Mouse (Mus musculus) MEL (cell line): Measurements from ENCODE around the gene Camta2. TPM values are rescaled to one million over a fixed set of nuclear protein-coding genes. Genes with fewer than 3 reads are reported as not detected.
A peak's percentile ranks its signal among the peaks of the same experiment; 100 is the strongest.

ENCODE experiments used
- DNase-seq: peaks from one replicate; pipeline ENCODE4 v3.0.0; 2011; ENCODE audit warnings: low read depth, low spot score
- H3K27ac ChIP-seq: 2 replicates; pipeline ENCODE4 v1.5.1; 2012; ENCODE audit warnings: low read depth, mild to moderate bottlenecking, control low read depth, low read length, moderate library complexity; ENCODE audit not compliant: control insufficient read depth
- H3K27me3 ChIP-seq, 2 experiments: fragments of 150-350 bp in 1 of 2; sonication (generic) in 1 of 2; 2 replicates each; pipeline ENCODE4 v1.6.1; 2012; ENCODE audit warnings: low read length in 2 of 2, mild to moderate bottlenecking in 2 of 2, improper control_type of control experiment in 1 of 2, moderate library complexity in 1 of 2; ENCODE audit not compliant: insufficient read depth in 2 of 2, control insufficient read depth in 1 of 2
- H3K36me3 ChIP-seq, 2 experiments: 2 replicates each; pipeline ENCODE4 v1.6.1; 2012 to 2014; ENCODE audit warnings: low read length in 2 of 2, improper control_type of control experiment in 1 of 2, inconsistent platforms in 1 of 2, mild to moderate bottlenecking in 1 of 2; ENCODE audit not compliant: insufficient read depth in 2 of 2, control insufficient read depth in 1 of 2
- H3K4me1 ChIP-seq, 2 experiments: fragments of 150-350 bp in 1 of 2; sonication (generic) in 1 of 2; 2 replicates each; pipeline ENCODE4 v1.6.1; 2012; ENCODE audit warnings: low read length in 2 of 2, improper control_type of control experiment in 1 of 2, mild to moderate bottlenecking in 1 of 2; ENCODE audit not compliant: insufficient read depth in 2 of 2, control insufficient read depth in 1 of 2
- H3K4me3 ChIP-seq, 2 experiments: fragments of 150-350 bp in 1 of 2; sonication (generic) in 1 of 2; 2 replicates each; pipeline ENCODE4 v1.5.1; 2012; ENCODE audit warnings: low read depth in 2 of 2, low read length in 2 of 2, mild to moderate bottlenecking in 2 of 2, moderate library complexity in 2 of 2, control low read depth in 1 of 2, improper control_type of control experiment in 1 of 2; ENCODE audit not compliant: control insufficient read depth in 1 of 2, insufficient read depth in 1 of 2
- H3K79me2 ChIP-seq: 2 replicates; pipeline ENCODE4 v1.6.1; 2012; ENCODE audit warnings: mild to moderate bottlenecking, low read length, moderate library complexity; ENCODE audit not compliant: control insufficient read depth, poor library complexity, insufficient read depth
- H3K9ac ChIP-seq: 2 replicates; pipeline ENCODE4 v1.6.1; 2012; ENCODE audit warnings: low read depth, mild to moderate bottlenecking, control low read depth, low read length, moderate library complexity; ENCODE audit not compliant: control insufficient read depth, poor library complexity, severe bottlenecking
- H3K9me3 ChIP-seq: fragments of 150-350 bp; sonication (generic); replicated peaks from 2 replicates; pipeline ENCODE4 v1.6.1; 2012; ENCODE audit warnings: mild to moderate bottlenecking, low read length, improper control_type of control experiment, moderate library complexity; ENCODE audit not compliant: insufficient read depth
- CHD1 ChIP-seq: IDR thresholded peaks from 2 replicates; pipeline ENCODE4 v1.6.1; 2012; ENCODE audit warnings: low read depth, mild to moderate bottlenecking, inconsistent platforms, low read length, improper control_type of control experiment
- CHD2 ChIP-seq: IDR thresholded peaks from 2 replicates; pipeline ENCODE4 v1.6.1; 2011; ENCODE audit warnings: low read length, improper control_type of control experiment
- CTCF ChIP-seq, 3 experiments: IDR thresholded peaks in 2 of 3; conservative IDR thresholded peaks in 1 of 3; 2 replicates each; pipeline ENCODE4 v1.5.1; 2011 to 2012; ENCODE audit warnings: low read length in 3 of 3, low read depth in 2 of 3, mild to moderate bottlenecking in 2 of 3, improper control_type of control experiment in 1 of 3, inconsistent platforms in 1 of 3, mixed read lengths in 1 of 3, moderate library complexity in 1 of 3; ENCODE audit not compliant: control insufficient read depth in 1 of 3, insufficient read depth in 1 of 3, poor library complexity in 1 of 3, severe bottlenecking in 1 of 3
- ELF1 ChIP-seq: IDR thresholded peaks from 2 replicates; pipeline ENCODE4 v1.6.1; 2014; ENCODE audit warnings: low read depth, mild to moderate bottlenecking, inconsistent platforms, low read length, improper control_type of control experiment, moderate library complexity
- EP300 ChIP-seq, 2 experiments: IDR thresholded peaks; 2 replicates each; pipeline ENCODE4 v1.6.1; 2011; ENCODE audit warnings: improper control_type of control experiment in 2 of 2, low read length in 2 of 2, low read depth in 1 of 2, mild to moderate bottlenecking in 1 of 2
- GABPA ChIP-seq: IDR thresholded peaks from 2 replicates; pipeline ENCODE4 v1.6.1; 2012; ENCODE audit warnings: low read depth, mild to moderate bottlenecking, inconsistent platforms, low read length, improper control_type of control experiment, moderate library complexity
- HCFC1 ChIP-seq: IDR thresholded peaks from 2 replicates; pipeline ENCODE4 v1.6.1; 2012; ENCODE audit warnings: low read depth, mild to moderate bottlenecking, inconsistent platforms, low read length, improper control_type of control experiment, moderate library complexity
- JUND ChIP-seq: IDR thresholded peaks from 2 replicates; pipeline ENCODE4 v1.6.1; 2011; ENCODE audit warnings: low read depth, mild to moderate bottlenecking, improper control_type of control experiment, low read length
- KAT2A ChIP-seq: conservative IDR thresholded peaks from 2 replicates; pipeline ENCODE4 v1.6.1; 2012; ENCODE audit warnings: low read depth, low read length, improper control_type of control experiment, inconsistent platforms
- MAFK ChIP-seq: IDR thresholded peaks from 2 replicates; pipeline ENCODE4 v1.6.1; 2011; ENCODE audit warnings: low read depth, mild to moderate bottlenecking, low read length, improper control_type of control experiment, borderline replicate concordance
- MAZ ChIP-seq: IDR thresholded peaks from 2 replicates; pipeline ENCODE4 v1.6.1; 2012; ENCODE audit warnings: low read depth, mild to moderate bottlenecking, inconsistent platforms, low read length, improper control_type of control experiment
- MEF2A ChIP-seq: IDR thresholded peaks from 2 replicates; pipeline ENCODE4 v1.6.1; 2014; ENCODE audit warnings: low read depth, mild to moderate bottlenecking, inconsistent platforms, low read length, improper control_type of control experiment; ENCODE audit not compliant: poor library complexity, insufficient replicate concordance, severe bottlenecking; ENCODE audit errors: extremely low read depth
- MXI1 ChIP-seq: IDR thresholded peaks from 2 replicates; pipeline ENCODE4 v1.6.1; 2011; ENCODE audit warnings: mild to moderate bottlenecking, low read depth, low read length, improper control_type of control experiment
- MYC ChIP-seq: IDR thresholded peaks from 2 replicates; pipeline ENCODE4 v1.6.1; 2011; ENCODE audit warnings: low read depth, mild to moderate bottlenecking, low read length, improper control_type of control experiment, moderate library complexity
- NELFE ChIP-seq: IDR thresholded peaks from 2 replicates; pipeline ENCODE4 v1.6.1; 2011; ENCODE audit warnings: low read depth, low read length, improper control_type of control experiment
- NRF1 ChIP-seq: IDR thresholded peaks from 2 replicates; pipeline ENCODE4 v1.6.1; 2014; ENCODE audit warnings: low read depth, mild to moderate bottlenecking, inconsistent platforms, low read length, improper control_type of control experiment, moderate library complexity; ENCODE audit not compliant: poor library complexity, insufficient read depth, severe bottlenecking
- POLR2AphosphoS2 ChIP-seq: IDR thresholded peaks from 2 replicates; pipeline ENCODE4 v1.6.1; 2011; ENCODE audit warnings: low read length, improper control_type of control experiment
- RAD21 ChIP-seq: IDR thresholded peaks from 2 replicates; pipeline ENCODE4 v1.6.1; 2011; ENCODE audit warnings: mild to moderate bottlenecking, low read depth, low read length, improper control_type of control experiment
- RCOR1 ChIP-seq: IDR thresholded peaks from 2 replicates; pipeline ENCODE4 v1.6.1; 2012; ENCODE audit warnings: low read depth, mild to moderate bottlenecking, inconsistent platforms, low read length, improper control_type of control experiment
- SIN3A ChIP-seq: IDR thresholded peaks from 2 replicates; pipeline ENCODE4 v1.6.1; 2012; ENCODE audit warnings: low read length, improper control_type of control experiment, inconsistent platforms
- SMC3 ChIP-seq: IDR thresholded peaks from 2 replicates; pipeline ENCODE4 v1.6.1; 2011; ENCODE audit warnings: low read depth, low read length, improper control_type of control experiment
- TAL1 ChIP-seq: IDR thresholded peaks from 2 replicates; pipeline ENCODE4 v1.6.1; 2012; ENCODE audit warnings: mild to moderate bottlenecking, inconsistent platforms, low read length, moderate library complexity, mixed read lengths
- TBP ChIP-seq: IDR thresholded peaks from 2 replicates; pipeline ENCODE4 v1.8.0; 2011; ENCODE audit warnings: low read depth, low read length, improper control_type of control experiment
- TCF12 ChIP-seq: IDR thresholded peaks from 2 replicates; pipeline ENCODE4 v1.6.1; 2014; ENCODE audit warnings: low read depth, mild to moderate bottlenecking, inconsistent platforms, low read length, improper control_type of control experiment, moderate library complexity
- UBTF ChIP-seq: IDR thresholded peaks from 2 replicates; pipeline ENCODE4 v1.6.1; 2012; ENCODE audit warnings: low read depth, mild to moderate bottlenecking, inconsistent platforms, low read length, improper control_type of control experiment, moderate library complexity, borderline replicate concordance; ENCODE audit not compliant: insufficient read depth
- USF1 ChIP-seq: IDR thresholded peaks from 2 replicates; pipeline ENCODE4 v1.6.1; 2014; ENCODE audit warnings: low read depth, mild to moderate bottlenecking, inconsistent platforms, low read length, improper control_type of control experiment, moderate library complexity
- USF2 ChIP-seq, 2 experiments: IDR thresholded peaks; 2 replicates each; pipeline ENCODE4 v1.6.1; 2011 to 2012; ENCODE audit warnings: improper control_type of control experiment in 2 of 2, low read length in 2 of 2, borderline replicate concordance in 1 of 2, inconsistent platforms in 1 of 2, low read depth in 1 of 2, mild to moderate bottlenecking in 1 of 2; ENCODE audit not compliant: insufficient read depth in 1 of 2
- ZC3H11A ChIP-seq: IDR thresholded peaks from 2 replicates; pipeline ENCODE4 v1.6.1; 2012; ENCODE audit warnings: low read depth, mild to moderate bottlenecking, inconsistent platforms, low read length, improper control_type of control experiment
- ZKSCAN1 ChIP-seq: IDR thresholded peaks from 2 replicates; pipeline ENCODE4 v1.6.1; 2012; ENCODE audit warnings: low read depth, mild to moderate bottlenecking, inconsistent platforms, low read length, improper control_type of control experiment, moderate library complexity
- ZNF384 ChIP-seq: IDR thresholded peaks from 2 replicates; pipeline ENCODE4 v1.6.1; 2012; ENCODE audit warnings: low read depth, mild to moderate bottlenecking, inconsistent platforms, low read length, improper control_type of control experiment
- polyA plus RNA-seq, 2 experiments: library from polyadenylated mRNA; stranded (reverse) in 1 of 2; unstranded in 1 of 2; fragments of >175 nt in 1 of 2; fragments of >200 nt in 1 of 2; gene quantifications; 2 replicates each; pipeline versions ENCODE4 v1.2.1 to v1.2.4; 2012; ENCODE audit warnings: low replicate concordance in 2 of 2, low read depth in 1 of 2; ENCODE audit not compliant: insufficient read length in 2 of 2, insufficient read depth in 1 of 2, missing spikeins in 1 of 2
- total RNA-seq: library from RNA; depleted of rRNA; stranded (reverse); fragments of 300-350 nt; gene quantifications from 2 replicates; pipeline ENCODE4 v1.2.3, GENCODE M21; 2012

Camta2 gene
- total and polyA plus RNA-seq, 3 experiments: 1.9 to 15.0 TPM; not detected in 1

- Histone ChIP-seq H3K79me2 (no peaks in the 10 kb centered on the region; the same call in 1 of the 2 replicates), H3K27ac (no peak overlapping the region), H3K9me3 (no peaks in the 10 kb centered on the region), H3K36me3 (peaks cover 0 to 5% of the 10 kb centered on the region in 2 experiments; a peak in 2 of 4 replicates), H3K27me3 (no peaks in the 10 kb centered on the region), H3K4me3 (peak overlapping the region in 1 of 2 experiments; percentile 80; a peak in 3 of 4 replicates), H3K4me1 (peaks cover 3 to 7% of the 10 kb centered on the region in 2 experiments; a peak in 3 of 4 replicates), H3K9ac (peak overlapping the region; percentile 79)
- DNase-seq: no peak
- TF ChIP-seq HCFC1 (no peak), EP300 (IDR thresholded peaks at IDR 0.05; ENCODE audit: low read depth in 1 of 2, low read length in 2 of 2) (no peak), POLR2AphosphoS2 (no peak), RCOR1 (no peak), NELFE (no peak), ZKSCAN1 (no peak), CTCF (IDR thresholded peaks at IDR 0.05 in 2 of 3, conservative IDR thresholded peaks at IDR 0.05 in 1 of 3; ENCODE audit: control insufficient read depth in 1 of 3, insufficient read depth in 1 of 3, low read depth in 2 of 3, low read length in 3 of 3, poor library complexity in 1 of 3, severe bottlenecking in 1 of 3) (no peak), MAFK (no peak), SMC3 (no peak), MXI1 (no peak), GABPA (no peak), USF1 (no peak)
Measured at GRCm38 (mm10) chr11:70699051-70699450, 11.1 kb upstream of the Camta2 start.

DNA sequence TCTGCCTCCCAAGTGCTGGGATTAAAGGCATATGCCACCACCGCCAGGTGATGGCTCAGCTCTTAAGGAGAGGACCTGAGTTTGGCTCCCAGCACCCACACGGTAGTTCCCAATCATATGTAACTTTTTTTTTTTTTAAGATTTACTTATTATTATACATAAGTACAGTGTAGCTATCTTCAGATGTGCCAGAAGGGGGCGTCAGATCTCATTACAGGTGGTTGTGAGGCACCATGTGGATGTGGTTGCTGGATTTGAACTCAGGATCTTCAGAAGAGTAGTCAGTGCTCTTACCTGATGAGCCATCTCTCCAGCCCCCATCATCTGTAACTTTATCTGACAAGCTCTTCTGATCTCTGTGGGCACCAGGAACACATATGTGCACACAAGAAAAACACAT is 9.5 kb upstream of the Camta2 start:
- Histone ChIP-seq H3K36me3 (peaks cover 0 to 5% of the 10 kb centered on the region in 2 experiments; a peak in 2 of 4 replicates), H3K27me3 (no peaks in the 10 kb centered on the region), H3K9ac (no peak overlapping the region), H3K79me2 (no peaks in the 10 kb centered on the region; the same call in 1 of the 2 replicates), H3K9me3 (no peaks in the 10 kb centered on the region), H3K4me3 (no peak overlapping the region), H3K4me1 (peaks cover 3 to 7% of the 10 kb centered on the region in 2 experiments; a peak in 3 of 4 replicates), H3K27ac (no peak overlapping the region)
- peak; percentile 28 for DNase-seq
- TF ChIP-seq UBTF (no peak), RCOR1 (no peak), RAD21 (no peak; the same call in 1 of the 2 replicates), SMC3 (peak; percentile 43), NELFE (no peak), NRF1 (no peak), CHD2 (no peak), CTCF (IDR thresholded peaks at IDR 0.05 in 2 of 3, conservative IDR thresholded peaks at IDR 0.05 in 1 of 3; ENCODE audit: control insufficient read depth in 1 of 3, insufficient read depth in 1 of 3, low read depth in 2 of 3, low read length in 3 of 3, poor library complexity in 1 of 3, severe bottlenecking in 1 of 3) (peak in 2 of 3 experiments; percentile 20 to 39; a peak in 3 of 6 replicates), CHD1 (no peak), USF1 (no peak), MAFK (no peak), ZC3H11A (no peak), MYC (peak; percentile 64), ZNF384 (peak; percentile 66), ELF1 (no peak), TAL1 (no peak), MAZ (no peak), MEF2A (no peak), KAT2A (no peak), TCF12 (no peak), JUND (no peak), USF2 (IDR thresholded peaks at IDR 0.05; ENCODE audit: borderline replicate concordance in 1 of 2, insufficient read depth in 1 of 2, low read depth in 1 of 2, low read length in 2 of 2) (no peak), TBP (no peak), SIN3A (no peak)
